Mouse (Mus musculus): ENCODE measurements around the gene Zranb3. TPM values are rescaled to one million over a fixed set of nuclear protein-coding genes. Genes with fewer than 3 reads are reported as not detected.

Zranb3 gene
- polyA plus RNA-seq, 1 experiment from 2014 or later: 14.0 TPM

DNA sequence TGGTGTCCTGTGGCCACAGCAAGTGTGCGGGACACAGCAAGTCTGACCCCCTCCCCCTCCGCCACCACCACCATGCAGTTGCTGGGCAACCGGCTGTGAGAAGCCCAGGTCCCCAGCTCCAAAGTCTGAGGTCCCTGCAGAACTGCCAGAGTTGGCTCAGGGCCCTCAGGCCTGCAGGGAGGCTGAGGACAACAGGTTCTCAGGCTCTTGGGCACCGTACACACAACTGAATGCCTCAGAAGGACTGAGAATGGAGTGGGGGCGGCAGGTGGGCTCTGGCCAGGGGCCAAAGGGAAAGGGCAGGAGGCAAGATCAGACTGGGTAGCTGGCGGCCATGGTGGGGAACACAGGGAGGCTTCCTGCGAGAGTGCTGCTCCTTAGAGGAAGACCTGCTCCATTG is 20.0 kb downstream of the Zranb3 start:
- H3K36me3 ChIP-seq (ENCODE audit: control insufficient read depth, insufficient read depth, low read length): no peaks in the 10 kb centered on the region
- peak; percentile 77 for DNase-seq (ENCODE audit: low spot score, missing footprints)
- no peaks in the 10 kb centered on the region for H3K4me1 ChIP-seq (ENCODE audit: control insufficient read depth, insufficient read depth, low read length)
- no peak overlapping the region for H3K4me2 ChIP-seq
- ATAC-seq (ENCODE audit: low FRiP score): no peak
- no peaks in the 10 kb centered on the region for H3K27me3 ChIP-seq (ENCODE audit: control insufficient read depth, insufficient read depth, low read length)
- WGBS: 80% methylated on average over 7 of the region's 7 CpGs
- H3K9ac ChIP-seq (ENCODE audit: low read length): no peak overlapping the region
- H3K27ac ChIP-seq (ENCODE audit: low read depth, low read length): no peak overlapping the region
- H3K9me3 ChIP-seq (ENCODE audit: control insufficient read depth, low read length): no peaks in the 10 kb centered on the region
- no peak overlapping the region for H3K4me3 ChIP-seq (ENCODE audit: low read depth, low read length)

DNA sequence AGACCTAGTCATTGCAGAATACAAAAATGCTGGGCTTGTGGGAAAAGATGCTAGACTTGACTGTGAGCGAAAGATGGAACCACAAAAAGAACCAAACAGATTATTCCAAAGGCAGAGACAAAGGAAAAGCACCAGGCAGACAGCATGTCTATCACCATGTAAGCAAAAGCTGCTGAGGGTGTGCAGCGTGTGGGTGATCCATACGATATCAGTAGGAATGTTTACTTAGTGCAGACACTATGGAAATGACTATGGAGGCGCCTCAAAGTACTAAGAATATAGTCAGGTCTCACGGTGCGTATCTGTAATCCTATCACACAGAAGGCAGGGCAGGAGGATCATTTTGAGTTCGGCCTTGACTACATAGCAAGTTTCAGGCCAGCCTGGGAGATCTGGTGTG is 21.0 kb downstream of the Zranb3 start:
- Histone ChIP-seq H3K4me3 (ENCODE audit: low read depth, low read length) (no peak overlapping the region), H3K27ac (ENCODE audit: low read depth, low read length) (no peak overlapping the region), H3K9ac (ENCODE audit: low read length) (no peak overlapping the region), H3K4me2 (no peak overlapping the region), H3K4me1 (ENCODE audit: control insufficient read depth, insufficient read depth, low read length) (no peaks in the 10 kb centered on the region), H3K36me3 (ENCODE audit: control insufficient read depth, insufficient read depth, low read length) (no peaks in the 10 kb centered on the region), H3K9me3 (ENCODE audit: control insufficient read depth, low read length) (no peaks in the 10 kb centered on the region), H3K27me3 (ENCODE audit: control insufficient read depth, insufficient read depth, low read length) (no peaks in the 10 kb centered on the region)
- no peak for DNase-seq (ENCODE audit: low spot score, missing footprints)
- 87% methylated on average over 7 of the region's 7 CpGs for WGBS
- ATAC-seq (ENCODE audit: low FRiP score): no peak

DNA sequence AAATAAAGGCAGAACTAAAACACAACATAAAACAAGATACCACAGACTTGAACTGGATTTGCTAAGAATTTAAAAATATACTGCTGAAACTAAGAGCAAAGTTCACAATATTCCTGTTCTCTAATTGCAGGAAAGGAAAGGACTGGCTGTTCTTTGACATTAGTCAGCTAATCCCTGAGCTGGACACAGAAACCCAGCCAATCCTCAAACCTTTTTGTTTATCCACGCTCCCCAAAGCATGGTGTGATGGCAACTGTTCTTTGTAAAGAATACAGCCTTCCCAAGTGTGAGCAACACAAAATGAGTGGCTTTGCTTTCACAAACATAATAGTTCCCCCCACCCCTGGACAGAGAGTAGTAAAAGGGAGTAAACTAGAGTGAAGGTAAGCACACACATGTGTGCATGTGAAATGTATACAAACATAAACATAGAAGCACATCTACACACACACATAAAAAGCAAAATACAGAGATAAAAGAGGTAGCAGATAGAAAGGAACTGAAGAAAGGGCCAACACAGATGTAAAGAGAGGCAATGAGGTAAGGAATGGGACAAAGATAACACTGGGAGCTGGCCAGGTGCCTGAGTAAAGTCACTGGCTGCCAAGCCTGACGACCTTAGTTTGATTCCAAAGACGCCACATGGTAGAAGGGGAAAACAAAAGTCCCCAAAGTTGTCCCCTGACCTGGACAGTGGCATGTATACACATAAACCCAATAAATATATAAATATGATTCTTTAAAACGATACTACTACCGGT is 21.7 kb downstream of the Zranb3 start:
- H3K9ac ChIP-seq (ENCODE audit: low read length): no peak overlapping the region
- no peak overlapping the region for H3K27ac ChIP-seq (ENCODE audit: low read depth, low read length)
- no peak for ATAC-seq (ENCODE audit: low FRiP score)
- H3K4me2 ChIP-seq: no peak overlapping the region
- no peaks in the 10 kb centered on the region for H3K36me3 ChIP-seq (ENCODE audit: control insufficient read depth, insufficient read depth, low read length)
- no peaks in the 10 kb centered on the region for H3K4me1 ChIP-seq (ENCODE audit: control insufficient read depth, insufficient read depth, low read length)
- DNase-seq (ENCODE audit: low spot score, missing footprints): no peak
- no peaks in the 10 kb centered on the region for H3K9me3 ChIP-seq (ENCODE audit: control insufficient read depth, low read length)
- no peak overlapping the region for H3K4me3 ChIP-seq (ENCODE audit: low read depth, low read length)
- H3K27me3 ChIP-seq (ENCODE audit: control insufficient read depth, insufficient read depth, low read length): no peaks in the 10 kb centered on the region
- 81% methylated on average over 5 of the region's 5 CpGs for WGBS

DNA sequence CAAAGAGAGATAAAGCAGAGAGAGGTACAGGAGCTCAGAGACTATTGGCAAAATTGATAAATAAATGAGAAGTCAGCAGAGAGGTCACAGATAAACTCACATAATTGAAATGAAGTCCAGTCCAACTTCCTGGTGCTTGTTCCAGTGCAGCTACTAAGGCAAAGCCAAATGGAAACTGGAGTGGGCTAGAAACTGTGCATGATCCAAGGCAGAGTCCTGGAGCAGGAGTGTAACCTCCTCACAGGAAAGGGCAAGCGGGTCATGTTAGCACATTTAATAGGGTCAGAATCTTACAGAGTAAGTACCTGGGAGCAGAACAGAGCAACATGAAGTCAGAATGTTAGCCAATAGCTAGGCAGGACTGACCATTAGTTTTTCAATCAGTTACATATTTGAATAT is 24.2 kb downstream of the Zranb3 start:
- Histone ChIP-seq H3K4me3 (ENCODE audit: low read depth, low read length) (no peak overlapping the region), H3K4me1 (ENCODE audit: control insufficient read depth, insufficient read depth, low read length) (no peaks in the 10 kb centered on the region), H3K36me3 (ENCODE audit: control insufficient read depth, insufficient read depth, low read length) (no peaks in the 10 kb centered on the region), H3K27ac (ENCODE audit: low read depth, low read length) (no peak overlapping the region), H3K4me2 (no peak overlapping the region), H3K9ac (ENCODE audit: low read length) (no peak overlapping the region), H3K27me3 (ENCODE audit: control insufficient read depth, insufficient read depth, low read length) (no peaks in the 10 kb centered on the region), H3K9me3 (ENCODE audit: control insufficient read depth, low read length) (no peaks in the 10 kb centered on the region)
- WGBS: 97% methylated on average over 1 of the region's 1 CpGs
- DNase-seq (ENCODE audit: low spot score, missing footprints) (no peak), ATAC-seq (ENCODE audit: low FRiP score) (no peak)

DNA sequence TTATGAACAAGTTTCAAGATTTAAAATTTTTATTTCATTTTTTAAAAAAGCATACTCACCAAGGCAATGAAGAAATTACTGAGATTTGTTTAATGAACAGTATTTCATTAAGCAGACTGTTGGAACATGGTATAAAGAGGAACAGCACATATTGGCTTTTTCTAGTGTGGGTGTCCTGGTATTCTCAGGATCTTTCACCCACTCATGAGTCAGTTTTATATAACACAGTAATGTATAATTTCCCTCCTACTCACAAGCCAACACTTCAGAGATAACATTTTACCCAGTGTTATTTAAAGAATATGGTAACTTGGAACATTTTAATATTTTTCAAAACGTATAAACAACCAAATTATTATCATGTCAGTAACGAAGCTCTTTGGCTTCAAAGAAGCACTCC is 25.1 kb downstream of the Zranb3 start:
- no peak for DNase-seq (ENCODE audit: low spot score, missing footprints)
- 96% methylated on average over 2 of the region's 2 CpGs for WGBS
- Histone ChIP-seq H3K4me3 (ENCODE audit: low read depth, low read length) (no peak overlapping the region), H3K9me3 (ENCODE audit: control insufficient read depth, low read length) (no peaks in the 10 kb centered on the region), H3K4me2 (no peak overlapping the region), H3K4me1 (ENCODE audit: control insufficient read depth, insufficient read depth, low read length) (no peaks in the 10 kb centered on the region), H3K27me3 (ENCODE audit: control insufficient read depth, insufficient read depth, low read length) (no peaks in the 10 kb centered on the region), H3K9ac (ENCODE audit: low read length) (no peak overlapping the region), H3K36me3 (ENCODE audit: control insufficient read depth, insufficient read depth, low read length) (no peaks in the 10 kb centered on the region), H3K27ac (ENCODE audit: low read depth, low read length) (no peak overlapping the region)
- ATAC-seq (ENCODE audit: low FRiP score): no peak

DNA sequence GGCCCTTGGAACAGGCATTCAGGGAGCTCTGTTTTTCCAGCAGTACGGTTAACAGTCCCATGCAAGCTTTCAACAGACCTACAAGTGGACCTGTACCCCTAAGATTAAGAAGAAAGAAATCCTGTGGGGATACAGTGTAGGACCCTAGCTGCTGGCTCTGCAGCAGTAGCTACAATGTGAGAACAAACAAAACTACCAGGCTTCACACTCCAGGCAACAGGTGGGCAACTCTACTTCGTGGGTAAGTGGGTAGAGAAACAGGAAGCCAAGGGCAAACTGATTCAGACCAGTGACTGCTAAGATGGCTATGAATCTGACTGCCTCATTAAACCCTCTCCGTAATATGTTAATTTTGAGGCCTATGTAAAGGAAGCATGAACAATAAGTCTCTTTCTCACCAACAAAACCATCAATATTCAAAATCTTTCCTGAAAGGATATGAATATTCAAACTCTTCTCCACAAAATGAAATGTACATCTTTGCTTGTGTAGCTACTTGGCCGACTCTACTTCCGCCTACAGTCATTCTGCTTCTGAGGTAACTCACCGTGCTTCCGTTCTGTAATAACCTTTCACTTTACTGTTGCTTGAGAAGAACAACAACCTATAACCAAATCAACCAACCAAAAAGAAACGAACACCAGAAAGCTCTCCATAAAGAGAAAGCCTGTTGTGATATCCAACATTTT is 25.9 kb downstream of the Zranb3 start:
- Histone ChIP-seq H3K4me1 (ENCODE audit: control insufficient read depth, insufficient read depth, low read length) (no peaks in the 10 kb centered on the region), H3K9ac (ENCODE audit: low read length) (no peak overlapping the region), H3K36me3 (ENCODE audit: control insufficient read depth, insufficient read depth, low read length) (no peaks in the 10 kb centered on the region), H3K27me3 (ENCODE audit: control insufficient read depth, insufficient read depth, low read length) (no peaks in the 10 kb centered on the region), H3K4me2 (no peak overlapping the region), H3K4me3 (ENCODE audit: low read depth, low read length) (no peak overlapping the region), H3K27ac (ENCODE audit: low read depth, low read length) (no peak overlapping the region), H3K9me3 (ENCODE audit: control insufficient read depth, low read length) (no peaks in the 10 kb centered on the region)
- no peak for ATAC-seq (ENCODE audit: low FRiP score)
- 86% methylated on average over 8 of the region's 8 CpGs for WGBS
- DNase-seq (ENCODE audit: low spot score, missing footprints): no peak

DNA sequence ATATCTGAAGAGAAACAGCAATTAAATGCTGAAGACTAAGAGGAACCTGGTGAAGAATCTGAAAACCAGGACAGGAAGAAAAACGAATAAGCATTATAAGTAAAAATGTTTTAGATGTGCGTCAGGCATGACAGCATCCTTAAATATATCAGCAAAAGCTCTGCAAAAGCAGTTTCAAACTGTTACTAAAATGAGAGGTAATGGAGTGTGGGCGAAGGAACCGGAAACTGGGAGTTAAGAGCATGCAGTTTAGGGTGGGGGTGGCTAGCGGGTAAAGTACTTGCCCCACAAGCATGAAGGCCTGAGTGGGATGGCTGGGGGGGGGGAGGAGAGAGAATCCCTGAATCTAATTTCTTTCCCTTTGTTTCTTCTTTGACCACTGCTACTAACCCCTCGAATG is 29.8 kb downstream of the Zranb3 start:
- H3K4me2 ChIP-seq: no peak overlapping the region
- DNase-seq (ENCODE audit: low spot score, missing footprints) (no peak), ATAC-seq (ENCODE audit: low FRiP score) (no peak)
- H3K27ac ChIP-seq (ENCODE audit: low read depth, low read length): no peak overlapping the region
- H3K9ac ChIP-seq (ENCODE audit: low read length): no peak overlapping the region
- H3K9me3 ChIP-seq (ENCODE audit: control insufficient read depth, low read length): no peaks in the 10 kb centered on the region
- no peaks in the 10 kb centered on the region for H3K27me3 ChIP-seq (ENCODE audit: control insufficient read depth, insufficient read depth, low read length)
- no peaks in the 10 kb centered on the region for H3K36me3 ChIP-seq (ENCODE audit: control insufficient read depth, insufficient read depth, low read length)
- H3K4me1 ChIP-seq (ENCODE audit: control insufficient read depth, insufficient read depth, low read length): no peaks in the 10 kb centered on the region
- WGBS: 94% methylated on average over 6 of the region's 6 CpGs
- no peak overlapping the region for H3K4me3 ChIP-seq (ENCODE audit: low read depth, low read length)

DNA sequence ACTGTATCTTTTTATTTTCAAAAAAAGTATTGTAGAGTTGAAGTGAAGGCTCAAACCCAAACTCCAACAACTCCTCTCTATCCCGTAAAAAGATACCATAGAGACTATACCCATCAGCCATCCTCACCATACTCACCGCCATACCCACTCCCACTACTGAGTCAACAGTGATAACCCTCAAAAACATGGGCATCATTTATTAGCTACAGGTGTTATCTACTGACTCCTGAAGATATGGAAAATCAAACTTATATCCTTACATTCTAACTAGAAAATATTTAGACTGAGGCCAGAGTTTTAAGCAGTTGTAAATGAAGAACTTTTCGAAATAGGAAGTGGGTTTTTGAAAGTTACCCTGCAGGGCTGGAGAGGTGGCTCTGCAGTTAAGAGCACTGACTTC is 32.8 kb downstream of the Zranb3 start:
- 93% methylated on average over 3 of the region's 3 CpGs for WGBS
- DNase-seq (ENCODE audit: low spot score, missing footprints): no peak

DNA sequence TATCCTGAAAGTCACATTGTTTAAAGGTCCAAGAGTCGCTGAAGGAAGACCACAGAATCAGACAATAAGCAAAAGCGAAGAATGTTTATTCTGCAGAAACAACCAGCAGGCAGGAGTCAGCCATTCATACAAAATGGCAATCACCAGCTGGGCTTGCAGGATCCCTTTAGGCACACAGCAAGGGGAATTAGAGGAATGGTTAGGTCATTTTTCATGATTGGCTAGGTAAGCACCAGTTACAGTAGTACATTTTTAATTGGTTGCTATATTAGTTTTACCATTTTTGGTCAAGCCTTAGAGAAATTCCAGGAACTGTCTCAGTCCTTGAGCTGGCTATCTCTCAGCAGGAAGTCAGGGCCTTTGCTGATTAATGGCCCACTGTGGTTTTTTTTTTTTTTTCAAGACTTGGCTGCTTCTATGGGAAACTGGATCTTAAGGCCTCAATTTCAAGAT is 33.9 kb downstream of the Zranb3 start:
- no peak overlapping the region for H3K9ac ChIP-seq (ENCODE audit: low read length)
- ATAC-seq (ENCODE audit: low FRiP score): no peak
- no peak overlapping the region for H3K4me3 ChIP-seq (ENCODE audit: low read depth, low read length)
- no peaks in the 10 kb centered on the region for H3K36me3 ChIP-seq (ENCODE audit: control insufficient read depth, insufficient read depth, low read length)
- no peak for DNase-seq (ENCODE audit: low spot score, missing footprints)
- no peaks in the 10 kb centered on the region for H3K9me3 ChIP-seq (ENCODE audit: control insufficient read depth, low read length)
- no peaks in the 10 kb centered on the region for H3K27me3 ChIP-seq (ENCODE audit: control insufficient read depth, insufficient read depth, low read length)
- H3K4me2 ChIP-seq: no peak overlapping the region
- H3K27ac ChIP-seq (ENCODE audit: low read depth, low read length): no peak overlapping the region
- H3K4me1 ChIP-seq (ENCODE audit: control insufficient read depth, insufficient read depth, low read length): no peaks in the 10 kb centered on the region
- WGBS: 76% methylated on average over 2 of the region's 2 CpGs

More for the DNA sequence above, 32.8 kb downstream of the Zranb3 start:
- H3K4me1 ChIP-seq (ENCODE audit: control insufficient read depth, insufficient read depth, low read length): no peaks in the 10 kb centered on the region
- H3K9ac ChIP-seq (ENCODE audit: low read length): no peak overlapping the region
- H3K36me3 ChIP-seq (ENCODE audit: control insufficient read depth, insufficient read depth, low read length): no peaks in the 10 kb centered on the region
- H3K4me2 ChIP-seq: no peak overlapping the region
- H3K27ac ChIP-seq (ENCODE audit: low read depth, low read length): no peak overlapping the region
- H3K27me3 ChIP-seq (ENCODE audit: control insufficient read depth, insufficient read depth, low read length): no peaks in the 10 kb centered on the region
- H3K9me3 ChIP-seq (ENCODE audit: control insufficient read depth, low read length): no peaks in the 10 kb centered on the region
- ATAC-seq (ENCODE audit: low FRiP score): no peak
- H3K4me3 ChIP-seq (ENCODE audit: low read depth, low read length): no peak overlapping the region

Measured in midbrain, embryonic 11.5 days (tissue).